Mouse (Mus musculus) megakaryocyte, embryonic 14.5 days (primary cell): ENCODE data around the gene Sox4.

ENCODE experiments used
- FLI1 ChIP-seq: IDR thresholded peaks from 2 replicates; pipeline ENCODE4 v1.6.1; 2012; ENCODE audit warnings: low read length, inconsistent platforms, mixed read lengths
- GATA1 ChIP-seq: IDR thresholded peaks from 3 replicates; pipeline ENCODE4 v1.6.1; 2012; ENCODE audit warnings: mixed read lengths, low read length, inconsistent platforms, borderline replicate concordance

- TF ChIP-seq FLI1 (no peak), GATA1 (no peak)
These were observed 11.4 kb downstream of the Sox4 start for GRCm38 (mm10) chr13:28941983-28942630.
